Mouse (Mus musculus) liver, adult (tissue): ENCODE data around the gene Brf1.

Experiments used
- GATA4 ChIP-seq: IDR thresholded peaks from 2 replicates; pipeline ENCODE4 v1.6.1; 2014; ENCODE audit warnings: mild to moderate bottlenecking, low read length; ENCODE audit not compliant: insufficient replicate concordance

The Brf1 gene

DNA sequence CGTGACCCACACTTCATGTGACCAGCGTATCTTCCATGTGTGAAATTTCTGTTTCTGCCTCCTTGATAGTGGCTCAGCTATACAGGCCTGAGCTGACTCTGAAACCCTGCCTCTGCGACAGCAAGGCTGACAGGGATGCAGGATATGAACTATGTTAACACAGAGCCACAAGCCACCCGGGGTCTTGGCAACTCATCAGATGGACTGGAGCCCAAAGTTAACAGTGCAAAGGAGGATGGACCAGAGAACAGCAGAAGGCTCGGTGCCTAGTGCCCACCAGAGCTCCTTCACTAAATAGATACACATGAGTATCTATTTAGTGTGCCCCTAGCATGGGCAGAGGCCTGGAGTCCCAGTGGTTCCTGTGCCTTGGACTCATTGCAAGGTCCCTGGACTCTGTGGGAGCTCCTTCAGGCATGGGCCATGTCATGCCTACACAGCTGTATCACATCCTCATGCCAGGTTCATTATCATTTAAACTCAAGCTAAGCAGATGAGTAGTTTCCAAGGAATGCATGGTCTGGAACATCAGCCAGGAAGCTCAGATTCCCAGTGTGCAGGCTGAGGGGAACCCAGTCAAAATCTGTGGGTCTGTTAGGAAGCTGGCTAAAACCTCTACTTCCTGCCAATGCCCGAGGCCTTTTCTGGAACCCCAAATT, 11.3 kb upstream of the Brf1 start:
- TF ChIP-seq GATA4: no peak

DNA sequence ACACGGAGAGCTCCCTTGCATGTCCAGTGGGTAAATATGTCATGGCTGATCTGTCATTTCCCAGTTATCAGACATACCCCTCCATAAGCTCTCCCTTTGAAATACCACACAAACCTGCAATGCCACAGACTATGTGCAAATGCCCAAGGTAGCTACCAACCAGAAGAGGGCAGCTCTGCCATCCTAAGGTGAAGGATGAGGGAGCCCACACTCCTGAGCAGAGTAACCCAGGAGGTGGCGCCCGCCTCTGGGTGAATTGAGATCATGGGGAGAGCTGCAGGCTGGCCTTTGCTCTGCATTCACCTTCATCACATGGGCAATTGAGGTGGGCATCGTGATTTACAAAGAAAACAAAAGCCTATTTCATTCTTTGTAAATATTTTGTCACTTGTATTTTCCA, 4.5 kb upstream of the Brf1 start:
- no peak for TF ChIP-seq GATA4

DNA sequence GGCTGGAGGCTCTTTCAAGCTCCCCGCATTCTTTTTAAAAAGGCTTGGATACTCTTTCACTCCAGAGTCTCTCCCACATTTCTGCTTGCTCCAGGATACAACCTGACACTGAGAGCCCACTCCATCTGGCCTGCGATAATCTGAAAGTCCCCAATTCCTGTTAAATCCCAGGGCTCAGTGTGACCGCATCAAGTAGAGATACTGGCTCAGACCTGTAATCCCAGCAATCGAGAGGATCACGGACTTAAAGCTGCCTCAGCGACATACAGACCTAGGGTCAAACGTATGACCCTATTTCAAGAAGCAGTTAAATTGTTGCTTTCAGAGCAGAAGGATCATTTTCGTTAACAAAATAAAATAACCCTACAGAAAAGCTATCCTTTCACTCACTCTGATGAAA, 3.5 kb upstream of the Brf1 start:
- no peak for TF ChIP-seq GATA4

DNA sequence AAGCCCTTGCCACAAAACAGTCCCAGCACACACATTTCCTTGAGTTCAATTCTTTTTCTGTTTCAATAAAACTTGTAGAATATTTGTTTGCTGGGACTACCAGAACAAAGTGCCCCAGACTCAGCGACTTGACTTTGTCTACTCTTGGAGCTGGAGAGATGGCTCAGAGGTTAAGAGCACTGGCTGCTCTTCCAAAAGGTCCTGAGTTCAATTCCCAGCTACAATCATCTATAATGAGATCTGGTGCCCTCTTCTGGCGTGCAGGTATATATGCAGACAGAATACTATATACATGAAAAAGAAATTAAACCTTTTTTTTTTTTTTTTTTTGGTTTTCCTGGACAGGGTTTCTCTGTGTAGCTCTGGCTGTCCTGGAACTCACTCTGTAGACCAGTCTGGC, 2.2 kb upstream of the Brf1 start:
- TF ChIP-seq GATA4: no peak

DNA sequence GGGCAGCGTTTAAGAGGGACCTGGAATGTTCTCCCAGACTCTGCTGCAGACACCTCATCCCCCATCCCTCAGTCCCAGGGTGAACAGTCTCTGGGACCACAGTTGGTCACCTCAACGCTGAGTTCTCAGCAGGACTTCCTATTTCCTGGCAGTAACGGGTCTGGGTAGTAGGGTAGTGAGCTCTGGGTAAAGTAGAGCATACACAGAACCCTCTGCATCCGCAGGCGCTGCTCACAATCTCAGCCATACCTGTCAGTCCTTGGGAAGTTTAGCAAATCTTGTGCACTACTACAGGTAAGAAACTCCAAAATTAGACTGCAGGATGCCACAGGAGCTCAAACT, 600 bp upstream of the Brf1 start:
- TF ChIP-seq GATA4: no peak

DNA sequence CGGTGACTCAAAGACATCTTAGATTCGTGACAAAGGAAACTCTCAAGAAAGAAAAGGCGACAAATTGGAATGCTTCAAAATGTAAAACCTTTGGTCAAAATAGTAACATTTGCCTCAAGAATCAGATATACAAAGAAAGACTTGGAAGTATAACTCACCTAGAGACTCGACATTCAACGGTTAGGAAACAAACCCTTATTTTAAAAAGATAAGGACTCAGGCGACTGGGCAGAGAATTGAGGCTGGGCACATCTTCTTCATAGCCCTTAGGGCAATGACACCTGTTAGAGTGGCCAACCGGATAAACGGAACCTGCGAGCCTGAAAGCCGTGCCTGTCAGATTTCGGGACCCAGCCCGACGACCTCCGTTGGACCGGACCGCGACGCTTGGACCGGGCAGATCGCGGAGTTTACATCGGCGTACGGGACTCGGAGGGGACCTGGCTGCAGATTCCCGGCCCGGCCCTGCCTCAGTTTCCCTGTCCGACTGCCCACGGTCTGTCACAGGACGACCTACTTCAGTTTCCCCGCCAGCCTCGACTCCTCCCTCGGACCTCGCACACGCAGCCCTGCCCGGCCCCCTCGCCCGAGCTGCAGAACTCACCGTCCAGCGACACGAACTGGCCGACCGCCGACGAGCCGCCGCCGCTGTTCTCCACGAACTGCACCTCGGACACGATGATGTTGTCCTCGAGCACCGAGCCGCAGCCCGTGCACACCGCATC, 773 bp downstream of the Brf1 start:
- TF ChIP-seq GATA4: no peak

DNA sequence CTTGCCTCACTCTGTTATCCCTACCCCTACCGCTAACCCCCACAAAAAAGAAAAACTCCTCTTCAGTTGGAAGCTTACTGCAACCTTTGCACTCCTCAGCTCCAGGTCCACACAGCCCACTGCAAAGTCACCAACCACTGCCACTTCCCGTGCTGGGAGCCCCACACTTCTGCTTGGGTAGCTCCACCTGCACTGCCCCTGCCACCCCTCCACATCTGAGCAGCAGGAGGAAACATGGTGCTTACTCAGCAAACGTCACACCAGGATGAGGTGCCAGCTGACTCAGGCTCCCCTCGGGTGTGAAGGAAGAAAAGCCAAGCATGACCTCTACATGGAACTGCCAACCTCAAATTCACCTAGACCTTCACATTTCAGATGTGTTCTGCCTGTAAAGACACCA, 6.4 kb downstream of the Brf1 start:
- TF ChIP-seq GATA4: no peak

DNA sequence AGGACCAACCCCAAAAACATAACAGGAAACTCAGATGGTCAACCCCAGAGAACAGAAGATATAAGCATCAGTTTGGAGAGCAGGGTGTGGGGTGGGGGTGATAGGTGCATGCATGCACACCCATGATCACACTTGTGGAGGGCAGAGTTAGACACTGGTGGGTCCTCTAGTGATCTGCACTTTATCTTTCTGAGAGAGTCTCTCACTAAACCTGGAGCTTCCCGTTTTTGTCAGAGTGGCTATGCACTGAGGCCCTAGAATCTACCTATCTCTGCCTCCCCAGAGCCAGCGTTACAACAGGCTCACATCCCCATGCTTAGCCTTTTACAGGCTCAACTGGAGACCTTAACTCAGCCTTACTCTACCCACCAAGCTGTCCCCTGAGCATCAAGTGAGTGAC, 9.1 kb downstream of the Brf1 start:
- TF ChIP-seq GATA4: no peak

DNA sequence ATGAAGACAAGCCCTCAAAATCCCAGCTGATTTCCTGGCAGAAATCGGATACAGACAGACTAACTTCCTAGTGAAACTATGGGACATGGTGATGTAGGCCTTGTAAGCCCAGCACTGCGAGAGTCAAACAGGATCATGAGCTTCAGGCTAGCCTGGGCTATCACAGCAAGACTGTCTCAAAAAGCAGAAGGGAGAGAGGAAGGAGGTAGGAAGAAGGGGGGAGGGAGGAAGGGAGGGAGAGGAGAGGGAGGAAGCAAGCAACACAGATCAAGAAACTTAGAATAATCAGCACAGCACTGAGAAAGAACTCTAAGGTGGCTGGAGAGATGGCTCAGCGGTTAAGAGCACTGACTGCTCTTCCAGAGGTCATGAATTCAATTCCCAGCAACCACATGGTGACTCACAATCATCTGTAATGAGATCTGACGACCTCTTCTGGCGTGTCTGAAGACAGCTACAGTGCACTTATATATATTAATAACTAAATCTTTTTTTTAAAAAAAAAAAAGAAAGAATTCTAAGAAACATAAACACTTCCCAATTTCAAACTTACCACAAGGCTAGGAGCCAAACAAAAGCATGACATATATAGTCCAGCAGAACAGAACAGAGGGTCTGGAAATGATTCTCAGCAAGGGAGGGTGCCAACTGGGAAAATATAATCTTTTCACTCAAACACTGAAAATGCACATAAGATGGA, 9.6 kb downstream of the Brf1 start:
- no peak for TF ChIP-seq GATA4

DNA sequence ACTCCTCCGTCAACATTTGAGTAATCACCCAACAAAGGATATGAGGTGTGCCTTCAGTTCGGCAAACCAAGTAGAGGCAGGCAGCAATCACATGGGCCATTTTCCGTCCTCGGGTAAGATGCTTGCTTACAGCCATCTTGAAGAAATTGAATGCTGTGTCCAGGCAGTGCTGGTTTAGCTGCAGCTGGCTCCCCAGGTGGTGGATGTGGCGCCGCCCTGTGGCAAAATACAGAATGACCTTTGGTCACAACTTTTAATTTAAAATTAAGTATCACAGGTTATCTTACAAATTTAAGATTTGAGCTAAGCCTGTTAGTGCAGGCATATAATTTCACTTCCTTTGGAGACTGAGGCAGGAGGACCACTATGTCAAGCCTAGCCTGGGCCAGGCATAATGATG, 12.6 kb downstream of the Brf1 start:
- TF ChIP-seq GATA4: no peak

DNA sequence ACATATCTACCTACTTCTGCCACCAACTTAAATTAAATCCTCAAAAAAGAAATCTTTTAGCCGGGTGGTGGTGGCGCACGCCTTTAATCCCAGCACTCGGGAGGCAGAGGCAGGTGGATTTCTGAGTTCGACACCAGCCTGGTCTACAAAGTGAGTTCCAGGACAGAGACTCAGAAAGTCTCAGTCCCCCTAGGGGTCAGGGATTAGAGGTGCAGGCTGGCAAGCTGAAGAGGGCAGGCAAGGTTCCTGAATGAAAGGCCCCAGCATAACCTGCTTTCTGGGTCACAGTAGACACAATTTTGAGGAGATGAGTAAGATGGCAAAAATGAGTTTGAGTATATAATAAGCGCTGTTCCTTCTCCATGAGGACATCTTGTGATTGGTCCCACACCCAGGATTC, 15.2 kb downstream of the Brf1 start:
- no peak for TF ChIP-seq GATA4

DNA sequence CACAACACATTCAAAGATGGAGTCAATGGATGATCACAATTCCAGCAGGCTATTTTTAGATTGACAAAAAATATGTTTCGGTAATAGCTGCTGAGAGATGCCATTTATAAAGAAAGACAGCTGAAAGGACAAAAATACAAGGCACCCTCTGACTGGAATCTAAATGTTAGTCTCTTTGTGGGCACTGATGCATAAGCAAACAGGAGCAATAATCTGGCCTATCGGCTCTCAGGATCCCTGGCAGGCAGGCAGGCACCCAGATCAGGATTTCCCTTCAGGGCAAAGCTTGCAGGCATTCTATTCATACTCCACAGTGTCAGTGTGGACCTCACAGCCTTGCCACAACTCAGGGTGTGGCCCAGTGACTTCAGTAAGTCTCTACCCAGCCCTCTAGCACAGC, 18.5 kb downstream of the Brf1 start:
- no peak for TF ChIP-seq GATA4

DNA sequence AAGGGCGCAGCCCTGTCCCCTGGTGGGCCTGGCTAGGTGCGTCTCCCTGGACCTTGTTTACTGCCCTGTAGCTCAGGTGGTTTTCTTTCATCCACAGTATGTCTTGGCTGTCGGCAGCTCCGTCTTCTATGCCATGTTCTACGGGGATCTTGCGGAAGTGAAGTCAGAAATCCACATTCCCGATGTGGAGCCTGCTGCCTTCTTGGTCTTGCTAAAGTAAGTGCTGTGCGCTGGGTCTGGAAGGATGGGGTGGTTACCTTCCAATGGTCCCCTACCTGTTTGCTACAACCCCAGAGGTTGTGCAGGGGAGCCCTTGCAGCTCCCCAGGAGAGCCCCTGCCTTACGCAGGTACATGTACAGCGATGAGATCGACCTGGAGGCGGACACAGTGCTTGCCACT, 23.3 kb downstream of the Brf1 start:
- TF ChIP-seq GATA4: no peak

DNA sequence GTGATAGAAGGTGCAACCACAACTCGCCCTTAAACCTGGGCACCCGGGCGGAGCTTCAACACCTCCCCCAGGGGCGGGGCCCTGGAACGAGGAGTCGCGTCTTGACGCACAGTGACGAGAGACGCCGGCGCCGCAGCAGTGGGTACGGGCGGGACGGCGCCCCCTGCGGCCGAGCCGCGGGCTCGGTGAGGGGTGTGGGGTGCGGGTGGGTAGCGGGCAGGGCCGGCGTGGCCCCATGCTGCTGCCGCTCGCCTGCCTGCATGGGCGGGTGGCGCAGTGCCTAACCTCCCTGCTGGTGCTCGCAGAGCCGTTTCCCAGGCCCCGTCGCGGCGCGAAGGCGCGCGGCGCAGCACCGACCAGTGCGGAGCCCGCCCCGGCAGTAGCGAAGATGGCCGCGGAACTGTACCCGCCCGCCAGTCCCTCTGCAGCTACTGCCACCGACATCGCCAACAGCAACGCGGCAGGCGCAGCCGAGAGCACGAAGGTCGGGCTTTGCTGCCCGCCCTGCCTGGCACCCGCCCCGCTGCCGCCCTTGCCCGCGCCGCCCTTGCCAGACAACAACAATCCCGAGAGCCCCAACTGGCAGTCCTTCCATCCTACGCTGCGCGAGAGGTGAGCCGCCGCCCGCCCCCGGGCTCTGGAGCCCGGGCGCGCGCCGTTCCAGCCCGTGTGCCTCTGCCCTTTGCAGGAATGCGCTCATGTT, 24.0 kb downstream of the Brf1 start, which contains the start of gene Btbd6:
Gene Btbd6 (plus strand): TSS at position 112 of the 703 bp plus-strand sequence.
- no peak for TF ChIP-seq GATA4

DNA sequence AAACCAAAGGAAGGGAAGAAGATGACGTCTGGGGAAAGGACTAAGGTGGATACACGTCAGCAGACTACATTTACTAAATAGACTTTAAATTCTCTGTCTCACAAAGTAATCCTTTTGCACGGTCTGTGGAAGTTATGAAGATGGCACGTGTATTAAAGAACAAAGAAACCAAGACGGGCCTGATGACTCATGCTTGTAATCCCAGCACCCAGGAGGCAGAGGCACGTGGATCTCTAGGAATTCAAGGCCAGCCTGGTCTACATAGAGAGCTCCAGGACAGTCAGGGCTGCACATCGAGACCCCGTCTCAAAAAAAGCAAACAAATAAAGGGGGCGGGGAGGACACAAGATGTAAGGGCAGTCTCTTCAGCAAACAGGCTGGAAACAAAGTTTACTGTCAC, 25.8 kb downstream of the Brf1 start:
- TF ChIP-seq GATA4: no peak

DNA sequence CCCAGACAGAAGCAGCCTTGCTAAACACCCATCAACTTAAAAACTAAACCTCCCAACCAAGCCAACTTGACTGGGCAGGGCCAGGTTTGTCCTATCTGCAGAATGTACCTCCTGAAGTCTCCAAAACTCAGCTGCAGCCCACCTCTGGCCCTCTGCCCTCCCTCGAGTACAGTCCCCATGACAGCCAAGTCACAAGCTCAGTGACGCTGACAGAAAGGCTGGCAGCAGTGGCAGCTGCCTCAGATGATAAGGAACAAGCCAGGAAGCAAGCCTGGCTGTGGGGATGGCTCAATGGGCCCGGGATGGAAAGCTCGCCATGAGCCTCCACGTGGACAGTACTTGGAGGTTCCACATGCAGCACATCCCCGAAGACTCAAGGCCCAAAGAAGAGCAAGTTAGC, 30.9 kb downstream of the Brf1 start:
- no peak for TF ChIP-seq GATA4

DNA sequence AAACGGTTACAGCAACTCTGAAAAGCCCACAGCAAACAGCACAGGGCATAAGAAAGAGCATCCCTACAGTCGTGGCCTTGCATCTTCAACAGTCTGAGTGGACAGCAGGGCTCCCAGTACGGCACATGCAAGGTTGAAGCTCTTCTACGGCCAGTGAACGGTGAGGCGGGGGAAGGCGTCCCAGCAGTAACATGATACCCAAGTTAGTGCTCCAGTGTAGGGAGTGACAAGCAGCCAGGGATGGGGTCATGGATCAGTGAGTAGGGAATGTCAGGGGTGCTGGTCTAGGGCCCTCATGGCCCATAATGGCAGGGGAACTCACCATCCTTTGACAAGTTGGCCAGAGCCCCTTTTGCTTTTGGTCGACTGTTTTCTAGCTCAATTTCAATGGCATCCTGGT, 31.6 kb downstream of the Brf1 start:
- TF ChIP-seq GATA4: no peak

DNA sequence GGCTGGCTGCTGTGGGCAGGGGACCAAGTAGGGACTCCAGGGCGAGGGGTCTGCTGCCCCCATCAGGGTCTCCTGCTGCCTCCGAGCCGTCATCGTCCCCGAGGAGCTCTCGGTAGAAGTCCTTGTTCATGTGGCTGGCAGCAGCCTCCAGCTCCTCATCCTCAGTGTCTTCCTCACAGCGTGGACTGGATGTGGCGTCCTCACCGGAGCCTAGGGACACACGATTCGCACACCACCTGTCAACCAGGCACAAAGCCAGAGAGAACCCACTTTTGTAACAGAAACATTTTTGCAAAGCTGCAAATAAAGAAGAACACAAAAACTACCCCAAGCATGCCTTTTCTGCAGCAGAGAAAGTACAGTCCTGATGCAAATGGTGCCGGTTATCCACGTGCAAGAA, 34.7 kb downstream of the Brf1 start:
- TF ChIP-seq GATA4: no peak
